Mouse (Mus musculus): ENCODE results near the gene Efemp2.

- no peak for TF ChIP-seq CTCF (IDR thresholded peaks at IDR 0.05; ENCODE audit: low read depth, low read length)
- TF ChIP-seq GATA1 (IDR thresholded peaks at IDR 0.05; ENCODE audit: borderline replicate concordance, low read length) = no peak
These were observed 16.7 kb downstream of the Efemp2 start, which contains the start of gene Cfl1 for GRCm38 (mm10) chr19:5490313-5490897.
